Mouse (Mus musculus): ENCODE data around the gene Ice2.

DNA sequence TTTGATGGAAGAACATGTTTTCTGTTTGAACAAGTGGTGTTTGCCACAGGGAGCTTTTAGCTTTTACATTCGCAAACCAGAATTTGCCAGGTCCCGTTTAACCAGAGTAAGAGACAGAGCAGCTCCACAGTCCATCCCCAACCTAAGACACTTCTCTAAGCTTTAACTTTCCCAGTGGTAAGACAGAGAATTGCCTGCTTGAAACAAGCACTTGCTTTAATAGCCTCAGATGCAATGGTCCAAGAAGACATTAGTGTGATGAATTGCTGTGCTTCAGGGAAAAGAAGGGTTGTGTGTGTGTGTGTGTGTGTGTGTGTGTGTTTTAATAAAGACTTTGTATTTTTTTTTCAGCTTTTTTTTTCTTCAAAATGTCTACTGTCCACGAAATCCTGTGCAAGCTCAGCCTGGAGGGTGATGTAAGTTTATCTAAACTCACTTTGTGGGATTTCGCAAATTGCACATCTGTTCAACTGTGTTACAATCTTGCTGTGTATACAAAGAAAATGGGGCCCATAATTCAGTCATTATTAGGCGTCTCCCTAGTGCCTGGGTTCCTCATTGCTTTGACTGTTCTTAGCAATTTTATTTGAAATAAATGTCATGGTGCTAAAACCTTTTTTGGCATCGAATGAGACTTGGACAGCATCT, 66.5 kb downstream of the Ice2 start:
- TF ChIP-seq TAL1 (IDR thresholded peaks at IDR 0.05; ENCODE audit: low read length) = no peak
- no peak for TF ChIP-seq GATA1 (IDR thresholded peaks at IDR 0.05; ENCODE audit: low read length)

Measured in erythroblast, embryonic 14.5 days (primary cell).